Mouse (Mus musculus) myocyte (in vitro differentiated cells): ENCODE data around the gene Itpr3. TPM values are rescaled to one million over a fixed set of nuclear protein-coding genes. Genes with fewer than 3 reads are reported as not detected.

ENCODE experiments used
- H3K27me3 ChIP-seq: one replicate; pipeline ENCODE4 v1.6.1; 2011; ENCODE audit not compliant: control insufficient read depth, insufficient read depth, insufficient read length
- H3K36me3 ChIP-seq: one replicate; pipeline ENCODE4 v1.6.1; 2011; ENCODE audit not compliant: control insufficient read depth, insufficient read depth
- H3K4me2 ChIP-seq: one replicate; pipeline ENCODE4 v1.6.1; 2011; ENCODE audit warnings: low read depth, control low read depth
- H3K4me3 ChIP-seq: one replicate; pipeline ENCODE4 v1.5.1; 2011; ENCODE audit warnings: mild to moderate bottlenecking, control low read depth, moderate library complexity
- H3K79me2 ChIP-seq: one replicate; pipeline ENCODE4 v1.6.1; 2011; ENCODE audit not compliant: control insufficient read depth, insufficient read depth
- H3ac ChIP-seq: one replicate; pipeline ENCODE4 v1.6.1; 2011; ENCODE audit not compliant: control insufficient read depth, insufficient read length
- CEBPB ChIP-seq: IDR thresholded peaks from 2 replicates; pipeline ENCODE4 v1.6.1; 2011; ENCODE audit warnings: mild to moderate bottlenecking, moderate library complexity; ENCODE audit not compliant: poor library complexity, insufficient read depth, severe bottlenecking
- E2F4 ChIP-seq: IDR thresholded peaks from one replicate; pipeline ENCODE4 v1.6.1; 2011; ENCODE audit warnings: mild to moderate bottlenecking, control low read depth, moderate library complexity; ENCODE audit not compliant: insufficient read depth
- MAX ChIP-seq: IDR thresholded peaks from one replicate; pipeline ENCODE4 v1.6.1; 2011; ENCODE audit warnings: low read depth, mild to moderate bottlenecking, control low read depth
- MYOD1 ChIP-seq, 3 experiments: IDR thresholded peaks; one replicate each; pipeline ENCODE4 v1.6.1; 2011; ENCODE audit warnings: control low read depth in 2 of 3, low read depth in 2 of 3, mild to moderate bottlenecking in 2 of 3, moderate library complexity in 1 of 3; ENCODE audit not compliant: insufficient read length in 2 of 3, control insufficient read depth in 1 of 3
- MYOG ChIP-seq, 3 experiments: IDR thresholded peaks; one replicate each; pipeline ENCODE4 v1.6.1; 2011; ENCODE audit warnings: control low read depth in 2 of 3, low read depth in 2 of 3, mild to moderate bottlenecking in 2 of 3; ENCODE audit not compliant: insufficient read length in 2 of 3, control insufficient read depth in 1 of 3, insufficient read depth in 1 of 3
- POLR2A ChIP-seq: IDR thresholded peaks from one replicate; pipeline ENCODE4 v1.6.1; 2011; ENCODE audit warnings: low read depth, mild to moderate bottlenecking, control low read depth, moderate library complexity; ENCODE audit not compliant: insufficient read length
- POLR2AphosphoS2 ChIP-seq: IDR thresholded peaks from one replicate; pipeline ENCODE4 v1.6.1; 2011; ENCODE audit warnings: low read depth, control low read depth; ENCODE audit not compliant: insufficient read length
- REST ChIP-seq: IDR thresholded peaks from one replicate; pipeline ENCODE4 v1.6.1; 2011; ENCODE audit warnings: mild to moderate bottlenecking, control low read depth, moderate library complexity; ENCODE audit not compliant: insufficient read depth, insufficient read length
- SRF ChIP-seq: IDR thresholded peaks from one replicate; pipeline ENCODE4 v1.6.1; 2011; ENCODE audit warnings: low read depth; ENCODE audit not compliant: control insufficient read depth, insufficient read length
- TCF12 ChIP-seq: IDR thresholded peaks from one replicate; pipeline ENCODE4 v1.6.1; 2011; ENCODE audit warnings: mild to moderate bottlenecking, control low read depth; ENCODE audit not compliant: poor library complexity, insufficient read depth, severe bottlenecking
- TCF3 ChIP-seq: IDR thresholded peaks from one replicate; pipeline ENCODE4 v1.6.1; 2011; ENCODE audit warnings: low read depth, control low read depth; ENCODE audit not compliant: insufficient read length
- USF1 ChIP-seq: IDR thresholded peaks from one replicate; pipeline ENCODE4 v1.6.1; 2011; ENCODE audit warnings: low read depth, mild to moderate bottlenecking, control low read depth, moderate library complexity
- polyA plus RNA-seq: library from polyadenylated mRNA; unstranded; fragments of >200 nt; fragmentation: generic; extraction: Trizol; gene quantifications from one replicate; pipeline ENCODE4 v1.2.1, GENCODE M21; 2012; ENCODE audit warnings: missing spikeins

Itpr3 gene
- polyA plus RNA-seq, 1 experiment = 22.2 TPM

DNA sequence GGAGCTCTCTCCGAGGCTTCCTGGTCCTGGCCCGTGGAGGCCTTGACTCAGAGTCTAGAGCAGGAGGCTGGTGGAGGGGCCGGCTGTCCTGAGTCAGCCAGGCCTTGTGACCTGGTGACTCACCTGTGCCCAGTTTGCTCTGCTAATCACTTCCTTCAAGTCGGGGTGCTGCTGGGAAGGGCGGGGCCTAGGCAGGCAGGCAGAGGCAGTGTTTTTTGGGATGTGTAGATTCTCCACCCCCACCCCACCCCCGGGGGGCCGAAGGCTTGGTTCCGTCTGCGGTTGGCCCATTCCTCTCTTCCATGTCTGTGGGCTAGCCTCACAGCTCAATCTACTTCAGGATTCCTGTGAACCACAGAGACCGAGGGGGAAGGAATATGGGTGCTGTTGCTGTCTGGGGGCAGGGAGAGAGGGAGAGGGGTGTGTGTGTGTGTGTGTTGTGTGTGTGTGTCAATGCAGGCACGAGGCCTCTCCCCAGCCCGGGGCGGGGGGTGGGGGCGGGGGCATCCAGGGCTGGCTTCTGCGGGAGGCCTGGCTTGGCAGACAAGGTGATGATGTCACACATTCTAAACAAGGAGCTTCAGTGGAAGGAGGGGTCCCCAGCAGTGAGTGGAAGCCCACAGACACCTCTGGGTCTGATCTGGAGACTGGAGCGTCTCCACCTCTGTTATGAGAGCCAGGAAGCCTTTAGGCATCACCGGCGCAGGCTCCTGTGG is 18.6 kb upstream of the Itpr3 start:
- no peaks in the 10 kb centered on the region for H3K27me3 ChIP-seq
- TF ChIP-seq USF1 = peak; percentile 37
- no peak for TF ChIP-seq TCF3
- no peak for TF ChIP-seq E2F4
- no peak for TF ChIP-seq TCF12
- TF ChIP-seq MYOG (IDR thresholded peaks at IDR 0.05; ENCODE audit: control insufficient read depth in 1 of 3, insufficient read depth in 1 of 3, insufficient read length in 2 of 3, low read depth in 2 of 3) = peak in 1 of 3 experiments; percentile 26
- TF ChIP-seq MAX = no peak
- TF ChIP-seq SRF = no peak
- no peak for TF ChIP-seq REST
- TF ChIP-seq CEBPB = no peak
- peak; percentile 10 for TF ChIP-seq POLR2A
- TF ChIP-seq POLR2AphosphoS2 = no peak
- TF ChIP-seq MYOD1 (IDR thresholded peaks at IDR 0.05; ENCODE audit: control insufficient read depth in 1 of 3, insufficient read length in 2 of 3, low read depth in 2 of 3) = peak in 1 of 3 experiments; percentile 49
- no peak overlapping the region for H3ac ChIP-seq
- peak overlapping the region; percentile 68 for H3K4me2 ChIP-seq
- no peaks in the 10 kb centered on the region for H3K79me2 ChIP-seq
- no peaks in the 10 kb centered on the region for H3K36me3 ChIP-seq
- H3K4me3 ChIP-seq = peak overlapping the region; percentile 0

DNA sequence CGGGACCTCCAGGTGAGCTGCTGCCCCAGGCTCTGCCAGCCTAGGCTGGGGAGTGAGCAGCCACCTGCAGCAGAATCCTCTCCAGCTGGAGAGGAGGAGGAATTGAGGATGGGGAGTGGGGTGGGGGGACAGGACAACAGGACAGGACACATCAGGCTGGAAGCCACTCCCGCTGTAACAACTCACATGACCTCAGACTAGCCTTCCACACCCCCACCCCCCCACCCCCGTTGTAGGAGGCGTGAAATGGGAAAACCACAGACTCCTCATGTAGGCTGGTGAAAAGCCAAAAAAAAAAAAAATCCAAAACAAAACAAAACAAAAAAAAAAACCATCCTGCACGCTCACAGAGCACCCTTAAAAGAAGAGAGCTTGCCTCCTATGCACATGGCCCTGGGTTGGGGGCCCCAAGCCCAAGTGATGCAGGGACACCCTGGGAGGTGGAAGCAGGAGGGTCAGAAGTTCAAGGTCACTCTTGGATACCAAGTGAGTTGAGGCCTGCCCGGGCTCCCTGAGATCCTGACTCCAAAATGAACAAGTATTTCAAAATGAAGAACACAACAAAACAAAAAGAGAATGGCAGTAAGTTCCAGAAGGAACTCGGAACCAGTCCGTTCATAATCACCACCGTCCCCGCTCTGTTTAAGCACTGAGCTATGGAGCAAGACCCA is 17.5 kb upstream of the Itpr3 start:
- Histone ChIP-seq H3K36me3 (no peaks in the 10 kb centered on the region), H3K79me2 (no peaks in the 10 kb centered on the region), H3K27me3 (no peaks in the 10 kb centered on the region), H3ac (no peak overlapping the region), H3K4me2 (peak overlapping the region; percentile 68), H3K4me3 (peak overlapping the region; percentile 0)
- TF ChIP-seq REST (no peak), MYOG (IDR thresholded peaks at IDR 0.05; ENCODE audit: control insufficient read depth in 1 of 3, insufficient read depth in 1 of 3, insufficient read length in 2 of 3, low read depth in 2 of 3) (no peak), MYOD1 (IDR thresholded peaks at IDR 0.05; ENCODE audit: control insufficient read depth in 1 of 3, insufficient read length in 2 of 3, low read depth in 2 of 3) (no peak), USF1 (no peak), POLR2AphosphoS2 (no peak), SRF (no peak), MAX (no peak), TCF12 (no peak), POLR2A (no peak), CEBPB (no peak), E2F4 (no peak), TCF3 (no peak)

DNA sequence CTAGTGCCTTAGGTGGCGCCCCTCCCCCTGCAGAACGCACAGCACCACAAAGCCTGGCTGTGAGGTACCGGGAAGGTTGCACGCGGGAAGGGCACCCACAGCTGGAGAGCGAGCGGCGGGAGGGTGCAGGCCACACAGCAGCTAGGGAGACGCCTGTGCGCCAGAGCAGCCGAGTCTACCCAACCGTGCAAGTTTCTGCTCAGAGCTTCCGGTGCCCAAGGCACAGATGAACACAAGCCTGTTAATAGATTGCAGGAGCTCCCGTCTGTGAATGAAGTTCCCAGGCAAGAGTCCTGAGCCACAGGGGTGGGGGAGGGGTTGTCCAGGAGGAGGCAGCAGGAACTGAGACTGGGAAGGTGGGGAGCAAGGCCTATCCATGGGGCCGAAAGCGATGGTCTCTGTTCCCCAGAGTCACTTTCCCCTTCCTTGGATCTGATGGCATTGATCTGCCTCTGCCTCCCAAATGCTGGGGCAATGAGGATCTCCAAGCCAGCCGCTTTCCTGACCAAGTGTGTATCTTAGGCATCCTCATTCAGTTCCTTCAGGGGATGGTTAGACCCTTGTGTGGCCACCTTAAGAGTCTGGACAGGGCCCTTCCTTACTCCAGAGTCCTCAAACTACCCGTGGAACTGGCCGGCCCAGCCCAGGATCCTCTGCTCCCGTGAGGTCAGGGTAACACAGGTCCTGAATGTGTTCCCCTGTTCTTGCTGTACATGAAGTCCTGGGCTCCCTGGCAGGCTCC is 16.6 kb upstream of the Itpr3 start:
- no peak for TF ChIP-seq POLR2AphosphoS2
- Histone ChIP-seq H3K27me3 (no peaks in the 10 kb centered on the region), H3K4me3 (no peak overlapping the region), H3K79me2 (no peaks in the 10 kb centered on the region), H3ac (no peak overlapping the region), H3K4me2 (no peak overlapping the region), H3K36me3 (no peaks in the 10 kb centered on the region)

DNA sequence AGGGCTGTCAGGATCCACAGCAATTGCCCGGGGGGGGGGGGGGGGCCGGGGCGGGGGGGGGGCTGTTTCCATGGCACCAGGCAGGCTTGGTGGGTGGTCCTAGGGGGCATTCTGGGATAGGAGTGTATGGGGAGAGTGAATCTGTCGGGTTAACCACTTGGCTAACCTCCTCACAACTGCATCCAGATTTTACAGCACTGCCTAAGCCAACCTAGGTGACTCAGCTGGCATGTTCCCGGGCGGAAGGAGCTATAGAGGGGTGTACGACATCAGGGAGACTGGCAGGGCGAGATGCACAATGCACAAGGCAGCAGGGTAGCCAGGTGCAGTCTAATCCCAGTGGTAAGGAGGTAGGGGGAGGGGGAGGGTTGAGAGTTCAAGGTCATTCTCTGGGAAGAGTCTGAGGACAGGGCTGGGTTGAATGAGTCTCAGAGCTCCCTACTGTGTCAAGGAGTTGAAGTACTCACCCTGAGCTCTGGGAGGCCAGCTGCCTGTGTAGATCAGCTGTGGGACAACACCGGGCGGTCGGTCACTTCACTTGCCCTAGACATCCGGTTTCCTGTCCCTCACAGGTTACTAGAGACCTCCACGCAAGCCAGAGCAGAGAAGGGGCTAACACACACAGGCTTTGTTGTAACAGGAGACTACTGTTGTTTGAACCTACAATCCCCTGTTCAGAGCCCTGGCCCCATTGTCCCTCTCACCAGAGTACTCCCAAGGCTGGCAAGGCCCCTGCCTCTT is 15.9 kb upstream of the Itpr3 start:
- TF ChIP-seq CEBPB (no peak), MYOD1 (IDR thresholded peaks at IDR 0.05; ENCODE audit: control insufficient read depth in 1 of 3, insufficient read length in 2 of 3, low read depth in 2 of 3) (peak in 1 of 3 experiments; percentile 68)
- H3K27me3 ChIP-seq = no peaks in the 10 kb centered on the region
- no peaks in the 10 kb centered on the region for H3K36me3 ChIP-seq
- H3K4me2 ChIP-seq = no peak overlapping the region
- no peak overlapping the region for H3ac ChIP-seq
- H3K4me3 ChIP-seq = no peak overlapping the region
- H3K79me2 ChIP-seq = no peaks in the 10 kb centered on the region

DNA sequence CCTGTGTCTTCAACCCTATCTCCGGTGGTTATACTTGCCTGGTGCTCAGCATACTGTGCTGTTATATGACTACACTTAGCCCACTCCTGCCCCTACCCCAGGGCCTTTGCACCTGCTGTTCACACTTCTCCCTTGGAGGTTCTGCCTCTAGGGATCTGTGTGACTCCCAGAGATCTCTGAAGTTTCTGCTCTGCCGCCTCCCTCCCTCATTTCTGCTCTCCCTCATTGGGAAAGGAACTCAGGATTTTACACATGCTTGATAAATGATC is 15.4 kb upstream of the Itpr3 start:
- H3K36me3 ChIP-seq = no peaks in the 10 kb centered on the region
- H3K79me2 ChIP-seq = no peaks in the 10 kb centered on the region
- H3K4me2 ChIP-seq = no peak overlapping the region
- TF ChIP-seq USF1 = no peak
- TF ChIP-seq MAX = no peak
- TF ChIP-seq TCF3 = no peak
- TF ChIP-seq E2F4 = no peak
- no peak for TF ChIP-seq REST
- no peak for TF ChIP-seq POLR2AphosphoS2
- no peak for TF ChIP-seq SRF
- TF ChIP-seq MYOD1 (IDR thresholded peaks at IDR 0.05; ENCODE audit: control insufficient read depth in 1 of 3, insufficient read length in 2 of 3, low read depth in 2 of 3) = no peak
- no peak for TF ChIP-seq CEBPB
- no peak for TF ChIP-seq POLR2A
- no peak for TF ChIP-seq TCF12
- TF ChIP-seq MYOG (IDR thresholded peaks at IDR 0.05; ENCODE audit: control insufficient read depth in 1 of 3, insufficient read depth in 1 of 3, insufficient read length in 2 of 3, low read depth in 2 of 3) = no peak
- H3ac ChIP-seq = no peak overlapping the region
- no peak overlapping the region for H3K4me3 ChIP-seq
- H3K27me3 ChIP-seq = no peaks in the 10 kb centered on the region
